Mouse (Mus musculus): Measurements from ENCODE around the gene Parp14.

DNA sequence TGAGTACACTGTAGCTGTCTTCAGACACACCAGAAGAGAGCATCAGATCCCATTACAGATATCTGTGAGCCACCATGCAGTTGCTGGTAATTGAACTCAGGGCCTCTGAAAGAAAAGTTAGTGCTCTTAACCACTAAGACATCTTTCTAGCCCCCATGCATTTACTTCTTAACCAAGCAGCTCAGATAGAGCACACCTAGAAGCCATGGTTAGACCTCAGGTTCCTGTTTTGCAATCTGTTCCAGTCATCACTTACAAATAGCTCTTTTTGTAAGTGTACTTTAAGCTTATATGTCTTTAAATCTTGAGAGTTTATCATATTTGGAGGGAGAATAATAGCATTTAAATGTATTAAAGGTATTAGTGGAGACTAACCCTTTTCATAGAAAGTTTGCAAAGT, 24.2 kb downstream of the Parp14 start:
- TF ChIP-seq CTCF (conservative IDR thresholded peaks at IDR 0.05; ENCODE audit: low read length) (no peak), POU5F1 (IDR thresholded peaks at IDR 0.05; ENCODE audit: borderline replicate concordance, low read length) (no peak), NANOG (IDR thresholded peaks at IDR 0.05; ENCODE audit: borderline replicate concordance, low read length) (no peak)

Data from E14TG2a.4 (cell line).